Mouse (Mus musculus): ENCODE data around the gene Pccb. TPM values are rescaled to one million over a fixed set of nuclear protein-coding genes. Genes with fewer than 3 reads are reported as not detected.

Pccb gene
- polyA plus RNA-seq, 1 experiment from 2014 or later: 42.0 TPM

DNA sequence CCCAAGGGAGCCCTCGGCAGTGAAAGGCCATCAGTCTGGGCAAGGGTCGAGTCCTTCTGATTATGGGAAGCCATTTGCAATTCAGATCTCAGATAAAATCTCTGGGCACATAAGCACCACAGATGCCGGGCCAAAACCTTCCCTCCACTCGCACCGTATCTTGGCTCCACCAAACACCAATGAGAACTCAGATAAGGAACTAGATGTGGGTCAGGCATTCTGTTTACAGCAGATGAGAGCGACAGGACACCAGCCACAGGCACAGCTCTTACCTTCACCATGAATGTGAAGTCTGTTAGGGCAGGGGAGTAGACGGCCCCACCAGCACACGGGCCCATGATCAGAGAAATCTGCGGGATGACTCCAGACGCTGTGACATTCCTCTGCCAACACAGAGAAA is 22.3 kb downstream of the Pccb start:
- no peak for TF ChIP-seq CTCF (IDR thresholded peaks at IDR 0.05; ENCODE audit: low read depth)
- no peak overlapping the region for H3K4me2 ChIP-seq (ENCODE audit: low read length)

DNA sequence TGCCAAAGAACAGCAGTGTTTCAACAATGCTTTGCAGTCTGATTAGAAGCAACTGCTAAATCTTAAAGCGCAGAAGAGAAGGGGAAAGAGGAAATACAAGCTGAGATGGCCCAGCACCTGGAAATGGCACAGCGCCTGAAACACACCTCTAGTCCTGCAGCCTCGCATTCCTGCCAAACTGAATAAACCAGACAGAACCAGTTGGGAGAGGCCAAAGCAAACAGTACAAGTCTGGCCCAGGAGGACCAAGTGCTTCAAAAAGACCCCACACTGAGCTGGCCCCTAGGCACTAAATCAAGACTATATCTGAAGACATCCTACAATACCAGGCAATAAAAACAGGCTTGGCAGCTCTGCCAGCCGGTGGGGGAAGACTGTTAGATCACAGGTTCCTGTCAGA is 28.8 kb downstream of the Pccb start:
- Histone ChIP-seq H3K27me3 (ENCODE audit: insufficient read depth, low read length) (no peaks in the 10 kb centered on the region), H3K9me3 (replicated peaks; ENCODE audit: low read length) (no peaks in the 10 kb centered on the region), H3K36me3 (ENCODE audit: insufficient read depth, low read length) (peaks cover 4% of the 10 kb centered on the region; the same call in 1 of the 2 replicates), H3K9ac (ENCODE audit: low read depth, low read length) (no peak overlapping the region), H3K4me3 (replicated peaks; ENCODE audit: low read depth, low read length) (no peak overlapping the region), H3K4me2 (ENCODE audit: low read length) (no peak overlapping the region), H3K4me1 (replicated peaks; ENCODE audit: insufficient read depth, low read length) (no peaks in the 10 kb centered on the region), H3K27ac (no peak overlapping the region)
- DNase-seq (ENCODE audit: low spot score): no peak
- 51% methylated on average over 4 of the region's 4 CpGs for WGBS
- ATAC-seq (replicated peaks; ENCODE audit: low FRiP score, low read depth): no peak
- no peak for TF ChIP-seq CTCF (IDR thresholded peaks at IDR 0.05; ENCODE audit: low read depth)

More for the DNA sequence above, 22.3 kb downstream of the Pccb start:
- H3K27ac ChIP-seq: no peak overlapping the region
- H3K36me3 ChIP-seq (ENCODE audit: insufficient read depth, low read length): peaks cover 8% of the 10 kb centered on the region; the same call in 1 of the 2 replicates
- no peaks in the 10 kb centered on the region for H3K27me3 ChIP-seq (ENCODE audit: insufficient read depth, low read length)
- 71% methylated on average over 10 of the region's 10 CpGs for WGBS
- DNase-seq (ENCODE audit: low spot score): no peak
- H3K9ac ChIP-seq (ENCODE audit: low read depth, low read length): no peak overlapping the region
- H3K4me3 ChIP-seq (replicated peaks; ENCODE audit: low read depth, low read length): no peak overlapping the region
- no peak for ATAC-seq (replicated peaks; ENCODE audit: low FRiP score, low read depth)
- H3K4me1 ChIP-seq (replicated peaks; ENCODE audit: insufficient read depth, low read length): peaks cover 1% of the 10 kb centered on the region; the same call in 1 of the 2 replicates
- no peaks in the 10 kb centered on the region for H3K9me3 ChIP-seq (replicated peaks; ENCODE audit: low read length)

DNA sequence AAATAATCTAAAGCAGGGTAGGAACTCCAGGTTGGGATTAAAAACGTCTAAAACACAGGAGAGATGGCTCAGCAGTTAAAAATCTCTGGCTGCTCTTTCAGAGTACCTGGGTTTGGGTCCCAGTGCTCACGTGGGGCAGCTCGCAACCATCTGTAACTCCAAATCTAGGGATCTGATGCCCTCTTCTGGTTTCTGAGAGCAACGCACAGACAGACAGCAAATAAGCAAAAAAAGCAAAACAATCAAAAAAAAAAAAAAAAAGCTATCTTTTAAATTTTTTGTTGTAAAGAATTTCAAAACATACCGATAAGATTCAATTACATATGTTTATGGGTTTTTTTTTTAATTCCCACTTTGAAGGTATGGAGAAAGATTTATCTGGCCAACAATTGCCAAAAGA is 31.4 kb downstream of the Pccb start:
- Histone ChIP-seq H3K9ac (ENCODE audit: low read depth, low read length) (no peak overlapping the region), H3K9me3 (replicated peaks; ENCODE audit: low read length) (no peaks in the 10 kb centered on the region), H3K4me1 (replicated peaks; ENCODE audit: insufficient read depth, low read length) (no peaks in the 10 kb centered on the region), H3K27ac (no peak overlapping the region), H3K36me3 (ENCODE audit: insufficient read depth, low read length) (peaks cover 7% of the 10 kb centered on the region; the same call in 1 of the 2 replicates), H3K27me3 (ENCODE audit: insufficient read depth, low read length) (no peaks in the 10 kb centered on the region), H3K4me2 (ENCODE audit: low read length) (no peak overlapping the region), H3K4me3 (replicated peaks; ENCODE audit: low read depth, low read length) (no peak overlapping the region)
- ATAC-seq (replicated peaks; ENCODE audit: low FRiP score, low read depth) (no peak), DNase-seq (ENCODE audit: low spot score) (no peak)
- WGBS: 96% methylated on average over 5 of the region's 5 CpGs
- TF ChIP-seq CTCF (IDR thresholded peaks at IDR 0.05; ENCODE audit: low read depth): no peak

- no peaks in the 10 kb centered on the region for H3K27me3 ChIP-seq (ENCODE audit: insufficient read depth, low read length)
- no peaks in the 10 kb centered on the region for H3K4me1 ChIP-seq (replicated peaks; ENCODE audit: insufficient read depth, low read length)
- H3K9ac ChIP-seq (ENCODE audit: low read depth, low read length): no peak overlapping the region
- no peak overlapping the region for H3K27ac ChIP-seq
- WGBS: 96% methylated on average over 8 of the region's 8 CpGs
- ATAC-seq (replicated peaks; ENCODE audit: low FRiP score, low read depth) (no peak), DNase-seq (ENCODE audit: low spot score) (no peak)
- peaks cover 10% of the 10 kb centered on the region; the same call in 1 of the 2 replicates for H3K36me3 ChIP-seq (ENCODE audit: insufficient read depth, low read length)
- H3K4me3 ChIP-seq (replicated peaks; ENCODE audit: low read depth, low read length): no peak overlapping the region
- no peaks in the 10 kb centered on the region for H3K9me3 ChIP-seq (replicated peaks; ENCODE audit: low read length)
- no peak for TF ChIP-seq CTCF (IDR thresholded peaks at IDR 0.05; ENCODE audit: low read depth)
- H3K4me2 ChIP-seq (ENCODE audit: low read length): no peak overlapping the region
These were observed 31.9 kb downstream of the Pccb start for GRCm38 (mm10) chr9:101002841-101003240.

GRCm38 (mm10) chr9:101002053-101002452 is 32.6 kb downstream of the Pccb start:
- Histone ChIP-seq H3K9ac (ENCODE audit: low read depth, low read length) (no peak overlapping the region), H3K9me3 (replicated peaks; ENCODE audit: low read length) (no peaks in the 10 kb centered on the region), H3K4me2 (ENCODE audit: low read length) (no peak overlapping the region), H3K27ac (no peak overlapping the region), H3K27me3 (ENCODE audit: insufficient read depth, low read length) (no peaks in the 10 kb centered on the region), H3K36me3 (ENCODE audit: insufficient read depth, low read length) (peaks cover 10% of the 10 kb centered on the region; the same call in 1 of the 2 replicates), H3K4me3 (replicated peaks; ENCODE audit: low read depth, low read length) (no peak overlapping the region), H3K4me1 (replicated peaks; ENCODE audit: insufficient read depth, low read length) (no peaks in the 10 kb centered on the region)
- DNase-seq (ENCODE audit: low spot score) (no peak), ATAC-seq (replicated peaks; ENCODE audit: low FRiP score, low read depth) (no peak)
- 94% methylated on average over 4 of the region's 4 CpGs for WGBS
- TF ChIP-seq CTCF (IDR thresholded peaks at IDR 0.05; ENCODE audit: low read depth): peak; percentile 50

GRCm38 (mm10) chr9:100997138-100997537 is 37.6 kb downstream of the Pccb start:
- Histone ChIP-seq H3K9ac (ENCODE audit: low read depth, low read length) (no peak overlapping the region), H3K36me3 (ENCODE audit: insufficient read depth, low read length) (peaks cover 26% of the 10 kb centered on the region), H3K27me3 (ENCODE audit: insufficient read depth, low read length) (no peaks in the 10 kb centered on the region), H3K4me2 (ENCODE audit: low read length) (no peak overlapping the region), H3K4me3 (replicated peaks; ENCODE audit: low read depth, low read length) (no peak overlapping the region), H3K27ac (no peak overlapping the region), H3K4me1 (replicated peaks; ENCODE audit: insufficient read depth, low read length) (no peaks in the 10 kb centered on the region), H3K9me3 (replicated peaks; ENCODE audit: low read length) (no peaks in the 10 kb centered on the region)
- ATAC-seq (replicated peaks; ENCODE audit: low FRiP score, low read depth) (no peak), DNase-seq (ENCODE audit: low spot score) (no peak)
- 97% methylated on average over 2 of the region's 2 CpGs for WGBS
- TF ChIP-seq CTCF (IDR thresholded peaks at IDR 0.05; ENCODE audit: low read depth): no peak

DNA sequence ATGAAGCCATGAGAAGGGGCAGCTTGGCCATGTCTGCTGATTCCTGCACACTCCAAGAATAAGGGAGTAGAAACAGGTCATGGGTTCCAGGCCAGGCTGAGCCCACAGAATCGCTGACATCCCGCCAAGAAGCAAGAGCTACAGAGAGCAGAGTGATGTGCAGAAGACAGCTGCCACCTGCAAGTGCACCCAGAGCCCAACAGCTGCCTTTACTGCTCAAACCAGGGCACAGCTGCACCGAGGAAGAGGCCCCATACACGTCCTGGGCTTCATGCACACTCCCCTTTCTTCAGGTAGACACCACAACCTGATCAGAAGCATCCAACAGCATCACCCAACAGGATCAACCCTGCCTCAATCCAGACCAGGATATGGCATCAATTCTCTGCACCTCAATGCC is 40.8 kb downstream of the Pccb start:
- DNase-seq (ENCODE audit: low spot score) (no peak), ATAC-seq (replicated peaks; ENCODE audit: low FRiP score, low read depth) (no peak)
- Histone ChIP-seq H3K4me2 (ENCODE audit: low read length) (no peak overlapping the region), H3K9ac (ENCODE audit: low read depth, low read length) (no peak overlapping the region), H3K27me3 (ENCODE audit: insufficient read depth, low read length) (no peaks in the 10 kb centered on the region), H3K4me3 (replicated peaks; ENCODE audit: low read depth, low read length) (no peak overlapping the region), H3K9me3 (replicated peaks; ENCODE audit: low read length) (no peaks in the 10 kb centered on the region), H3K36me3 (ENCODE audit: insufficient read depth, low read length) (peaks cover 24% of the 10 kb centered on the region; the same call in 1 of the 2 replicates), H3K4me1 (replicated peaks; ENCODE audit: insufficient read depth, low read length) (no peaks in the 10 kb centered on the region), H3K27ac (no peak overlapping the region)
- no peak for TF ChIP-seq CTCF (IDR thresholded peaks at IDR 0.05; ENCODE audit: low read depth)
- 93% methylated on average over 4 of the region's 4 CpGs for WGBS
